In the genomic region with DNA sequence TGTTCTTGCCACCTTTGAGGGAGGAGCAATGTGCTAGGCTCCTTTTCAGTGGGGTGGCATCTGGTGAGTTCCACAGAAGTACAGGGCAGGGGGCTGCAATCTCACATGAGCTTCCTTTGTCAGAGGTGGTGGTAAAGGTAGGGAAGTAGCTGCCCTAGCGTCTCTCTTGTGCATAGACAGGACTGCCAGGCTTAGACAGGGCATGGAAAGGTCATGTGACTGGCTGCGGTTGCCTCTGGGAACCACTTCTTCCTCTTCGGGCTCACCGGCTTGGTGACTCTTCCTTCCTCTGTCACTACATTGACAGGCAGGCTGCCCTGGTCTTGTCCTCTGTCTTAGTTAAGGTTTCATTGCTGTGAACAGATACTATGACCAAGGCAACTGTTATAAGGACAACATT, we compare ENCODE assay signal across 9 mouse cellular contexts.
DNase-seq lines count a peak whose midpoint lies in the region; ATAC-seq and TF ChIP-seq lines count a peak whose summit lies in the region.
"Had no signal": no experiment of that assay in that cellular context is flagged by ENCODE, and none has a peak within 500 bp of the region (broad histone marks: within the 10 kb centered on the region; RNA-seq: fewer than 3 reads in every experiment).

No protein-coding gene starts in this region.

- TF ChIP-seq EP300 in CH12.LX (IDR thresholded peaks at IDR 0.05; ENCODE audit: low read length), result no peak

- H3K9ac ChIP-seq in CH12.LX (ENCODE audit: insufficient read depth, low read depth), result no peak overlapping the region
- no peak overlapping the region for H3K9ac ChIP-seq in neural tube, embryonic 15.5 days (replicated peaks)
- H3K9ac ChIP-seq: limb, embryonic 13.5 days had no signal

- H3K4me3 ChIP-seq in CH12.LX (replicated peaks in 1 of 3; ENCODE audit: low read depth in 2 of 3, low read length in 2 of 3, poor library complexity in 1 of 3), result no peak overlapping the region
- no peak overlapping the region for H3K4me3 ChIP-seq in cerebellum, adult 2 months (replicated peaks; ENCODE audit: insufficient read depth, low read depth, low read length)
- H3K4me3 ChIP-seq in neural tube, embryonic 15.5 days (replicated peaks), result no peak overlapping the region
- H3K4me3 ChIP-seq: limb, embryonic 13.5 days had no signal

- peak; percentile 78 for DNase-seq in CH12.LX (ENCODE audit: extremely low read depth)
- peak; percentile 62 to 66 for DNase-seq in lung, postnatal 4 days
- DNase-seq in spleen, postnatal 4 days (ENCODE audit: low spot score in 2 of 2), result peak; percentile 65 to 81
- DNase-seq in cerebellum, adult 2 months, result no peak
- DNase-seq in frontal cortex, adult 2 months (ENCODE audit: extremely low spot score in 1 of 2, low spot score in 1 of 2), result no peak
- no peak for DNase-seq in gastrocnemius, adult 8-10 months (ENCODE audit: low spot score in 2 of 2)

- no peaks in the 10 kb centered on the region for H3K27me3 ChIP-seq in CH12.LX (replicated peaks)
- H3K27me3 ChIP-seq in cerebellum, adult 2 months (ENCODE audit: control insufficient read depth, insufficient read depth, low read length), result no peaks in the 10 kb centered on the region
- H3K27me3 ChIP-seq in neural tube, embryonic 15.5 days (replicated peaks), result no peaks in the 10 kb centered on the region
- H3K27me3 ChIP-seq: limb, embryonic 13.5 days had no signal

- peaks cover 0 to 23% of the 10 kb centered on the region in 2 experiments; a peak in 2 of 4 replicates for H3K4me1 ChIP-seq in CH12.LX (ENCODE audit: control insufficient read depth in 1 of 2, insufficient read depth in 2 of 2)
- no peaks in the 10 kb centered on the region for H3K4me1 ChIP-seq in cerebellum, adult 2 months (ENCODE audit: control insufficient read depth, insufficient read depth, low read length)
- peaks cover 2% of the 10 kb centered on the region for H3K4me1 ChIP-seq in neural tube, embryonic 15.5 days
- H3K4me1 ChIP-seq: limb, embryonic 13.5 days had no signal

- no peak for TF ChIP-seq RAD21 in CH12.LX (IDR thresholded peaks at IDR 0.05; ENCODE audit: low read depth, low read length)

- no peaks in the 10 kb centered on the region for H3K9me3 ChIP-seq in CH12.LX (replicated peaks; ENCODE audit: low read length)
- no peaks in the 10 kb centered on the region for H3K9me3 ChIP-seq in neural tube, embryonic 15.5 days (replicated peaks)
- H3K9me3 ChIP-seq: limb, embryonic 13.5 days had no signal

- H3K79me2 ChIP-seq in CH12.LX (replicated peaks; ENCODE audit: control insufficient read depth, extremely low read depth, insufficient read depth, poor library complexity, severe bottlenecking), result no peaks in the 10 kb centered on the region

- no peak for TF ChIP-seq POLR2A in CH12.LX (IDR thresholded peaks at IDR 0.05; ENCODE audit: low read depth, low read length)
- TF ChIP-seq POLR2A in cerebellum, adult 2 months (IDR thresholded peaks at IDR 0.05; ENCODE audit: borderline replicate concordance, insufficient read depth, low read length), result no peak

- peaks cover 40 to 91% of the 10 kb centered on the region in 2 experiments for H3K36me3 ChIP-seq in CH12.LX (replicated peaks in 1 of 2; ENCODE audit: control insufficient read depth in 1 of 2, insufficient read depth in 1 of 2, low read length in 1 of 2)
- H3K36me3 ChIP-seq in neural tube, embryonic 15.5 days, result peaks cover 68% of the 10 kb centered on the region

- H3K4me2 ChIP-seq in CH12.LX (ENCODE audit: insufficient read depth, low read depth, poor library complexity, severe bottlenecking), result no peak overlapping the region
- H3K4me2 ChIP-seq in neural tube, embryonic 15.5 days, result no peak overlapping the region
- H3K4me2 ChIP-seq: limb, embryonic 13.5 days had no signal

- in situ Hi-C loops in CH12.LX (cut with MboI; ENCODE audit: low pct_ligation_motif_present, low pct_unique_long_range_greater_than_20kb, low sequenced_read_pairs), result no loop called here

- peak; percentile 92 to 96 for ATAC-seq in hematopoietic stem cell, adult 5-6 weeks (replicated peaks in 1 of 2; ENCODE audit: insufficient read depth in 1 of 2, low FRiP score in 2 of 2, low TSS enrichment in 1 of 2, low read depth in 1 of 2, poor library complexity in 2 of 2, severe bottlenecking in 2 of 2)
- no peak for ATAC-seq in neural tube, embryonic 15.5 days (ENCODE audit: low FRiP score)

- WGBS in cerebellum, adult 2 months, result 93% methylated on average over 4 of the region's 4 CpGs
- WGBS in neural tube, embryonic 15.5 days, result 95% methylated on average over 4 of the region's 4 CpGs

- dilution Hi-C loops in CH12.LX (cut with MboI; ENCODE audit: extremely low pct_ligation_motif_present, extremely low pct_unique_long_range_greater_than_20kb, low sequenced_read_pairs), result no loop called here

- H3K27ac ChIP-seq in CH12.LX (ENCODE audit: insufficient read depth, low read depth), result no peak overlapping the region
- no peak overlapping the region for H3K27ac ChIP-seq in cerebellum, adult 2 months (ENCODE audit: insufficient read depth, low read length)
- H3K27ac ChIP-seq in neural tube, embryonic 15.5 days (replicated peaks), result no peak overlapping the region
- H3K27ac ChIP-seq: limb, embryonic 13.5 days had no signal

- no peak for TF ChIP-seq CTCF in CH12.LX (conservative IDR thresholded peaks at IDR 0.05 in 1 of 2, IDR thresholded peaks at IDR 0.05 in 1 of 2; ENCODE audit: low read depth in 2 of 2, low read length in 2 of 2)
- no peak for TF ChIP-seq CTCF in cerebellum, adult 2 months (IDR thresholded peaks at IDR 0.05; ENCODE audit: borderline replicate concordance, insufficient read depth, low read depth, low read length)

TF ChIP-seq in CH12.LX, 34 proteins besides CTCF, POLR2A, EP300 and RAD21:
- TF ChIP-seq ZMIZ1 (IDR thresholded peaks at IDR 0.05; ENCODE audit: low read depth, low read length) (no peak), E2F4 (IDR thresholded peaks at IDR 0.05; ENCODE audit: insufficient replicate concordance, low read depth, low read length) (no peak), MXI1 (IDR thresholded peaks at IDR 0.05; ENCODE audit: low read depth, low read length) (no peak), NELFE (IDR thresholded peaks at IDR 0.05; ENCODE audit: low read depth, low read length) (no peak), SMC3 (IDR thresholded peaks at IDR 0.05; ENCODE audit: low read depth, low read length) (no peak), ZC3H11A (IDR thresholded peaks at IDR 0.05; ENCODE audit: low read depth, low read length) (no peak), ZNF384 (IDR thresholded peaks at IDR 0.05; ENCODE audit: low read depth, low read length) (no peak), MYC (IDR thresholded peaks at IDR 0.05; ENCODE audit: low read depth, low read length) (no peak), KAT2A (IDR thresholded peaks at IDR 0.05; ENCODE audit: insufficient replicate concordance, low read length) (no peak), BHLHE40 (IDR thresholded peaks at IDR 0.05; ENCODE audit: low read depth, low read length) (peak; percentile 29; the same call in 1 of the 2 replicates), USF1 (IDR thresholded peaks at IDR 0.05; ENCODE audit: low read depth, low read length) (peak; percentile 75), ETS1 (conservative IDR thresholded peaks at IDR 0.05; ENCODE audit: low read depth, low read length) (0 out of 2 replicates have a peak, but pooled peaks have one; percentile 16), RCOR1 (conservative IDR thresholded peaks at IDR 0.05; ENCODE audit: low read depth, low read length) (no peak), JUND (conservative IDR thresholded peaks at IDR 0.05; ENCODE audit: low read depth, low read length) (no peak), MAX (IDR thresholded peaks at IDR 0.05; ENCODE audit: low read length) (0 out of 2 replicates have a peak, but pooled peaks have one; percentile 33), PAX5 (IDR thresholded peaks at IDR 0.05; ENCODE audit: low read length) (no peak), JUN (IDR thresholded peaks at IDR 0.05; ENCODE audit: insufficient read depth, low read depth, low read length) (no peak), ZKSCAN1 (IDR thresholded peaks at IDR 0.05; ENCODE audit: borderline replicate concordance, low read depth, low read length) (no peak), USF2 (conservative IDR thresholded peaks at IDR 0.05; ENCODE audit: low read depth, low read length) (peak; percentile 72), HCFC1 (IDR thresholded peaks at IDR 0.05; ENCODE audit: low read depth, low read length) (no peak), NRF1 (IDR thresholded peaks at IDR 0.05; ENCODE audit: low read depth, low read length) (no peak), GABPA (IDR thresholded peaks at IDR 0.05; ENCODE audit: insufficient replicate concordance, low read depth, low read length) (no peak), TBP (conservative IDR thresholded peaks at IDR 0.05; ENCODE audit: low read depth, low read length) (no peak), CHD2 (IDR thresholded peaks at IDR 0.05; ENCODE audit: low read length) (no peak), MAFK (IDR thresholded peaks at IDR 0.05; ENCODE audit: insufficient replicate concordance, low read length) (no peak), MEF2A (IDR thresholded peaks at IDR 0.05; ENCODE audit: borderline replicate concordance, low read depth, low read length) (no peak), SIN3A (IDR thresholded peaks at IDR 0.05; ENCODE audit: low read length) (no peak; the same call in 1 of the 2 replicates), POLR2AphosphoS2 (IDR thresholded peaks at IDR 0.05; ENCODE audit: low read depth, low read length) (no peak), CHD1 (IDR thresholded peaks at IDR 0.05; ENCODE audit: low read depth, low read length) (no peak), ELF1 (IDR thresholded peaks at IDR 0.05; ENCODE audit: low read depth, low read length) (no peak), MAZ (IDR thresholded peaks at IDR 0.05; ENCODE audit: low read depth, low read length) (no peak), TCF12 (IDR thresholded peaks at IDR 0.05; ENCODE audit: low read depth, low read length) (no peak), UBTF (IDR thresholded peaks at IDR 0.05; ENCODE audit: low read depth, low read length) (no peak), IRF4 (IDR thresholded peaks at IDR 0.05; ENCODE audit: low read depth, low read length) (no peak)

Comparison
In these comparisons a context has a peak if more than half of its experiments do, and no peak if none do; other contexts are left out.
1. DNase-seq: peak in CH12.LX (single experiment), lung, postnatal 4 days (2 of 2) and spleen, postnatal 4 days (2 of 2); none in cerebellum, adult 2 months (0 of 2), frontal cortex, adult 2 months (0 of 2) and gastrocnemius, adult 8-10 months (0 of 2).